Mouse (Mus musculus): Measurements from ENCODE around the gene Srgap1.

The Srgap1 gene

GRCm38 (mm10) chr10:121970912-121971311 lies 76.2 kb downstream of the Srgap1 start:
- DNase-seq (ENCODE audit: extremely low spot score, low read depth, low spot score) = no peak

- DNase-seq (ENCODE audit: extremely low spot score, low read depth, low spot score) = no peak
Observed at GRCm38 (mm10) chr10:121964114-121964513, 83.0 kb downstream of the Srgap1 start.

GRCm38 (mm10) chr10:121962053-121962452 lies 85.1 kb downstream of the Srgap1 start:
- DNase-seq (ENCODE audit: extremely low spot score, low read depth, low spot score) = no peak

GRCm38 (mm10) chr10:121961121-121961893 lies 85.8 kb downstream of the Srgap1 start:
- no peak for DNase-seq (ENCODE audit: extremely low spot score, low read depth, low spot score)

- DNase-seq (ENCODE audit: extremely low spot score, low read depth, low spot score) = no peak
Observed at GRCm38 (mm10) chr10:121958741-121959140, 88.4 kb downstream of the Srgap1 start.

GRCm38 (mm10) chr10:121956505-121956904 lies 90.6 kb downstream of the Srgap1 start:
- no peak for DNase-seq (ENCODE audit: extremely low spot score, low read depth, low spot score)

GRCm38 (mm10) chr10:121955730-121956129 lies 91.4 kb downstream of the Srgap1 start:
- DNase-seq (ENCODE audit: extremely low spot score, low read depth, low spot score) = no peak

GRCm38 (mm10) chr10:121954877-121955276 lies 92.2 kb downstream of the Srgap1 start:
- DNase-seq (ENCODE audit: extremely low spot score, low read depth, low spot score) = no peak

- DNase-seq (ENCODE audit: extremely low spot score, low read depth, low spot score) = no peak
Observed at GRCm38 (mm10) chr10:121953041-121953440, 94.1 kb downstream of the Srgap1 start.

- no peak for DNase-seq (ENCODE audit: extremely low spot score, low read depth, low spot score)
Observed at GRCm38 (mm10) chr10:121946173-121946572, 100.9 kb downstream of the Srgap1 start.

GRCm38 (mm10) chr10:121931909-121932308 lies 115.2 kb downstream of the Srgap1 start:
- no peak for DNase-seq (ENCODE audit: extremely low spot score, low read depth, low spot score)

GRCm38 (mm10) chr10:121926094-121926493 lies 121.0 kb downstream of the Srgap1 start:
- no peak for DNase-seq (ENCODE audit: extremely low spot score, low read depth, low spot score)

- no peak for DNase-seq (ENCODE audit: extremely low spot score, low read depth, low spot score)
Observed at GRCm38 (mm10) chr10:121919016-121919415, 128.1 kb downstream of the Srgap1 start.

GRCm38 (mm10) chr10:121918579-121918978 lies 128.5 kb downstream of the Srgap1 start:
- no peak for DNase-seq (ENCODE audit: extremely low spot score, low read depth, low spot score)

GRCm38 (mm10) chr10:121915530-121915929 lies 131.6 kb downstream of the Srgap1 start:
- DNase-seq (ENCODE audit: extremely low spot score, low read depth, low spot score) = no peak

GRCm38 (mm10) chr10:121904137-121904536 lies 143.0 kb downstream of the Srgap1 start:
- no peak for DNase-seq (ENCODE audit: extremely low spot score, low read depth, low spot score)

GRCm38 (mm10) chr10:121902651-121903050 lies 144.5 kb downstream of the Srgap1 start:
- DNase-seq (ENCODE audit: extremely low spot score, low read depth, low spot score) = no peak

GRCm38 (mm10) chr10:121900772-121901171 lies 146.3 kb downstream of the Srgap1 start:
- no peak for DNase-seq (ENCODE audit: extremely low spot score, low read depth, low spot score)

- no peak for DNase-seq (ENCODE audit: extremely low spot score, low read depth, low spot score)
Observed at GRCm38 (mm10) chr10:121899706-121900105, 147.4 kb downstream of the Srgap1 start.

- DNase-seq (ENCODE audit: extremely low spot score, low read depth, low spot score) = no peak
Observed at GRCm38 (mm10) chr10:121897835-121898370, 149.2 kb downstream of the Srgap1 start.

- DNase-seq (ENCODE audit: extremely low spot score, low read depth, low spot score) = no peak
Observed at GRCm38 (mm10) chr10:121891390-121892067, 155.6 kb downstream of the Srgap1 start.

GRCm38 (mm10) chr10:121890061-121890460 lies 157.1 kb downstream of the Srgap1 start:
- no peak for DNase-seq (ENCODE audit: extremely low spot score, low read depth, low spot score)
